Mouse (Mus musculus) gastrocnemius, postnatal 25 days (tissue): ENCODE measurements around the gene Dchs1. TPM values are rescaled to one million over a fixed set of nuclear protein-coding genes. Genes with fewer than 3 reads are reported as not detected.
"Not testable (repeated sequence)": the region's sequence is repeated elsewhere in the genome, so short reads cannot be mapped to it uniquely, and the experiment has no call there.

Experiments used
- DNase-seq: peaks from one replicate; pipeline ENCODE4 v3.0.0; 2022
- total RNA-seq, 2 experiments: library from RNA; stranded (reverse); gene quantifications; 1 replicate in 1 of 2; 2 replicates in 1 of 2; pipeline ENCODE4 v1.2.3; 2021

The Dchs1 gene
- total RNA-seq, 2 experiments from 2014 or later = 4.3 to 5.3 TPM

DNA sequence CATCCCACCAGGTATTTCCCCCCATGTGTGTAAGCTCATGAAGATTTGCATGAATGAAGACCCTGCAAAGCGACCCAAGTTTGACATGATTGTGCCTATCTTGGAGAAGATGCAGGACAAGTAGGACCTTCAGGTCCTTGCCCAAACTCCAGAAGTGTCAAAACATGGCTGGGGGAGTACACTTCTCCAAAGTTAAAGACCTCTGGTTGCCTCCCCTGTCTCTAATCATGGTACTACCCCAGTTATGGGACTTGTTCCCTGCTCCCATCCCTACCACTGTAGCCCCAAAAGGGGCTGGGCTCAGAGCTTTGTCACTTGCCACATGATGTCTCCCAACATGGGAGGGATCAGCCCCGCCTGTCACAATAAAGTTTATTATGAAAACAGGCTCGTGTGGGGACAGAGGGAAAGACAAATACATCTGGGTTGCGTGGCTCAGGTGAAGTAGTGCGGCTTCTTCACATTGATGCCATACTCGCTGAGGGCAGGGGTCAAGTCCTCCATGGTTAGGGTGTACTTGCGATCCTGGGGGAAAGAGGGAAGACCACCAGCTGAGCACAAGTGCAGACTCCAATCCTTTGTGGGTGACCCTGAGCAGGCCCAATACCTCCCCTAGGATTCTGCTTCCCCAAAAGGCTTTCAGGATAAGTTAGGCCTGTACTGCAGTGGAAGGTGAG lies 44.8 kb downstream of the Dchs1 start:
- DNase-seq = not testable (repeated sequence)

DNA sequence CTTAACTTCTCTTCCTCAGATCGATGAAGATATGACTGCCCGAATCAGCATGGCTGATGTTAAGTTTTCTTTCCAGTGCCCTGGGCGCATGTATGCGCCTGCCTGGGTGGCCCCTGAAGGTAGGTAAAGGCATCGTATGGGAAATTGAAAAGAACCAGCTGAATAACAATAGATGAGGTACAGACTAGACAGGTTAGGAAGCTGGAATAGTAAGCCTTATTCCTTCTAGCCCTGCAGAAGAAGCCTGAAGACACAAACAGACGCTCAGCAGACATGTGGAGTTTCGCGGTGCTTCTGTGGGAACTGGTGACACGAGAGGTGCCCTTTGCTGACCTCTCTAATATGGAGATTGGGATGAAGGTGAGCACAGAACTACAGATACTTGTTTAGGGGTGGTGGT lies 45.5 kb downstream of the Dchs1 start:
- DNase-seq = no peak

DNA sequence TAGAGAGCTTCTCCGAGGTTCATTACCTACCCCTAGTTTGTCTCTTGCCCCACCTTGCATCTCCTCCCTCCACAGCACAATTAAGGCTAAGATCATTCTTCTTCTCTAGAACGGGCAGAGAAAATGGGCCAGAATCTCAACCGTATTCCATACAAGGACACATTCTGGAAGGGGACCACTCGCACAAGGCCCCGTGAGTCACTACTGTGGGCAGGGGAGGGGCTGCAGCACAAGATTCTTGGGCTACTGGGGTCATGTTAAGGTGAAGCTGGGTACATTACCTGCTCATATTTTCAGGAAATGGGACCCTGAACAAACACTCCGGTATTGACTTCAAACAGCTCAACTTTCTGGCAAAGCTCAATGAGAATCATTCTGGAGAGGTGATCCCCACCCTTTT lies 46.6 kb downstream of the Dchs1 start:
- DNase-seq = peak; percentile 4

DNA sequence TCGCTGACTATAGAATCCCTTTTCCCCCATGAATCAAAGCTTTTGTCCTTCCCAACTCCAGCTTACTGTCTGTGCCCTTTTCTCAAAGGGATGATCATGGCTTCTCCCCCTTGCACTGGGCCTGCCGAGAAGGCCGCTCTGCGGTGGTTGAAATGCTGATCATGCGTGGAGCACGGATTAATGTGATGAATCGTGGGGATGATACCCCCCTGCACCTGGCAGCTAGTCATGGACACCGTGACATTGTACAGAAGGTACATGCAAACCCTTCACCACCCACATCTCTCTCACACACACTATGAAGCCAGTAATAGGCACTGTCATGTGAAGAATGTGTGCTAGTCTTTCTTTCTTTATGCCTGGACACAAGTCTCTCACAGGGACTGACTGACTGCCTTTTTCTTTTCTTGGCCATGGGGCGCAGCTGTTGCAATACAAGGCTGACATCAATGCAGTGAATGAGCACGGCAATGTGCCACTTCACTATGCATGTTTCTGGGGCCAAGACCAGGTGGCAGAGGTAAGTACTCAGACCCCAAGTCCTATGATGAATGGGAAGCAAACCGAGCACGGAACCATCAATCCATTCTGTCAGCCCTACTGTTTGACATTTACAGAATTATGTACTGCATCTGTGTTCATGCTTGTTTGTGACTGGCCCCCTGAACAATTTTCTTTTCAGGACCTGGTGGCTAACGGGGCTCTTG lies 47.2 kb downstream of the Dchs1 start:
- peak; percentile 3 for DNase-seq

DNA sequence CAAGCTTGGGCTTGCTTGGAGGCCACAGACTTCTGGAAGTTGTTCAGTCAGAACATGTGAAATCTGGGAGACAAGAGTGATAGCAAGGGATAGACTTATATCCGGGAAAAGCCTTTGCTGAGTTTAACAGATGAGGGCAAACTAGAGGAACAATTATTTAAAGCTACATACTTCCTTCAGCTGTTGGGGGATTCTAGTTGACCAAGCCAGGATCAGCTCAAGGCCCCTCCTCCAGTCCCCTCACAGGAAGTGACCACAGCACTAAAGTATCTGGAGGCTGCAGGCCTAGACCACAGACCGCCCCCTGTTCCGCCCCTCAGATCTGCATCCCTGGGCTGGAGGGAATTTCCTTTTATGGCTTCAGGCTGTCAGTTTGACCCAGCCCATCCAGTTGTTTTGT lies 48.5 kb downstream of the Dchs1 start:
- DNase-seq = peak; percentile 68

DNA sequence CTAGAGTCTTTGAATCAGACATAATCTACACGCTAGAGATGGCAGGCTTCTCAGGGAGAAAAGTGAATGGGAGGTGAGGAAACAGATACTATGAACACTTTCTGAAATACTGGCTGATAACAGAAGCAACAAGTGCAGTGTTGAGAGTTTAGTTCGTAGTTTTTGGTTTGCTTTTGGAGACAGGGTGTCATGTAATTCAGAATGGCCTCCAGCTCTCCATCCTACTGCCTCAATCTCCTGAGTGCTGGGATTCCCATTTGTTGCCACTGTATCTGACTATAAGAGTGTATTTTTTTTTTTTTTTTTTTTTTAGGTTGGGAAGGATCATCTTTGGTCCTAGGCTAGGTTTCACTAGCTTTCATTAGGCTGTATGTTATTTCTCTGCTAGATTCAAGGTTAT lies 49.2 kb downstream of the Dchs1 start:
- peak; percentile 0 for DNase-seq

DNA sequence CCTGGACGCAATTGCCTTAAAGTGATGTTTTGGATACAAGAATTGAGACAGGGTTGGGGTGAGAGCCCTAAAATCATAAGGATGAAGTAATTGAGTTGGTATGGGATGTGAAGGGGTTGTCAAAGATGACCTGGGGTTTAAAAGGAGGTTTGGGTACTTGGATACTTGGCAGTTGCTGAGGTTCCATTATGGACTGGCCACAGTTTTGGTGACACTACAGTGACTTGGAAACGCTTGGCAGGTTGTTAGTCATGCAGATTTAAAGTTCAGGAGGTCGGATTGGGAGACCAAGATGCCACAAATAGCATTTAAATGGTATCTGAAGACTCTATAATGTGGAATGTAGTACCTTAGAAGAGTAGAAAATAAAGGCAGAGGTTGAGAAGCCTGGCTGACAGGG lies 49.8 kb downstream of the Dchs1 start:
- peak; percentile 0 for DNase-seq

DNA sequence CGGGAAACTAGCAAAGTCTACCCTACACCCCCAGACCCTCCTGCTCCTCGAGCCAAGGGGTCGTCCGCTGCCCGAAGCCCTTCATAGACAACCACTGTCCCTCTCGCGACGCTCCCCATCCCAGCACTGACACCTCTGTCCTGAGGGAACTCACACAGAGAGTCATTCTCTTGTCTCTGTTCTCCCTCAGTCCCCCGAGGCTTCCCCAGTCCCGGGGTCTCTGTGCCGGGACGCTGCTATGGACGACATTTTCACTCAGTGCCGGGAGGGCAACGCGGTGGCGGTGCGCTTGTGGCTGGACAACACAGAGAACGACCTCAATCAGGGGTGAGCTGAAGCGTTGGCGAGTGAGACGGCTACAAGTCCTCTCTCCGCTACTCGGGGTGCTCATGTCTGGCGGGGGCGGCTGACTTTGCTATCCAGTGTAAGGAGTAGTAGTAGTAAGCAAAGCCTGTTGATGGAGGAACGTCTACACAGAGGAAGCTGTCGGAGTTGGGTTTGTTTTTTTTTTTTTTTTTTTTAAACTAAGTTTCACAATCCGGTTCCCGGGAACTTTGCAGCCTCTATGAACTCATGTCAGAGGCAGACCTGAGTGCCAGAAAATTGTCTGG lies 50.4 kb downstream of the Dchs1 start, which contains the start of gene Rrp8:
TSS of gene Rrp8 (minus strand) at position 475 of the 611 bp plus-strand sequence.
- no peak for DNase-seq

DNA sequence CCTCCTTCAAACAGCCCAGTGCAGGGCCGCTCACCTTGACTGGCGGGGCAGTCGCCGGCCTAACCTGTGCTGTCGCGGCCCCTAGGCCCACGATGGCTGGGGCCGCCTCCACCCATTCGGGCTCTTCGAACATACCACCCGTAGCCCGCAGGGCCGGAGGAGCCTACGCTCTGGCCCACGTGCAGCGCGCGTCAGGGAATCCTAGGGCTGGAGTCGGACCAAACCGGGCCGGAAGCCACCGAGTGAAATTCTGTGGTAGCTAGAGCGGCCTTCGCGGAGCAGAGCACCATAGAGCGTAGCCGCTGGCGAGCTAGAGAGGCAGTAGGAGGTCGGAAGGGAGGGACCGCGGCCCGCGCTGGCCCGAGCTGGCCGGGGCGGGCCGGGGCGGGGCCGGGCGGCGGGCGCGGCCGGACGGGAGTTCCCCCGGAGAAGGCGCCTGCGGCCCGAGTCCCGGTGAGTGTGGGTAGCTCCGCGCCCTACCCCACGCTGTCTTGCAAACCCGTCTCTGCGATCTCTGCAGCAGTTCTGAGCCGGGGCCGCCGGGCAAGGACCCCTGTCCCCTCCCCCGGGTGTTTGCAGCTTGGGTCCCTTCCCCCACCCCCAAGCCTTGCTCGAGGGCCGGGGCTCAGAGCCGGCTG lies 51.1 kb downstream of the Dchs1 start, which contains the start of gene Ilk:
TSS of gene Ilk (plus strand) at position 329 of the 638 bp plus-strand sequence.
- peak; percentile 92 for DNase-seq

DNA sequence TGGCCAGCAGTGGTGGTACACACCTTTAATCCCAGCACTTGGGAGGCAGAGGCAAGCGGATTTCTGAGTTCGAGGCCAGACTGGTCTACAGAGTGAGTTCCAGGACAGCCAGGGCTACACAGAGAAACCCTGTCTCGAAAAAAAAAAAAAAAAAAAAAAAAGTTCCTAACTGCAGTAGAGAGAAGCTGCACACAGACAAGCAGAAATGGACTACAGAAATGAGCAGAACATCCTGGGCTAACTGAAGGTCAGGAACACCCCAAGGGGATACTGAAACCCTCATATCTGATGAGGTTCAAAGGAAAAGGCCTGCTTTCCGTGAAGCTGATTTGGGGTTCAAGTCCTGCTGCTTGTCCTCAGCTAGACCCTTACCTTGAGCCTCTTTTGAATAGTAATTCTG lies 52.0 kb downstream of the Dchs1 start:
- not testable (repeated sequence) for DNase-seq

DNA sequence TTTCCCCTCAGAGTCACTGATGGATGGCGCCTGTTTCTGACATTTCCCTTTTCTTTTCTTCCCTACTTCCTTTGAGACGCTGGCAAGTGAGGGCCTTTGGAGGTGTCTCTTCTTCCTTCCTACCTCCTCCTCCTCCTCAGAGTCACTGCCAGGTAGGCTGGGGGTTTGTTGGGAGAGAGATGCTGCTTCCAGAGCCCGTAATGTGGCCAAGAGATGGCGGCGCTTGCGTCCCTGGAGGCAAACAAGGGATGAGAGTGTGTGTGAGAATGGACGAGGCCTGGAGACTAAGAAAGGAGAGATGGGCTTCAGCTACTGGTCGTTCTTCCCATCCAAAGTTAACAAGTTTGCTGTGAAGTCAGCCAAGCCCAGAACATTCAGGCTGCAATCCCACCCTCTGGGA lies 52.6 kb downstream of the Dchs1 start:
- DNase-seq = no peak

DNA sequence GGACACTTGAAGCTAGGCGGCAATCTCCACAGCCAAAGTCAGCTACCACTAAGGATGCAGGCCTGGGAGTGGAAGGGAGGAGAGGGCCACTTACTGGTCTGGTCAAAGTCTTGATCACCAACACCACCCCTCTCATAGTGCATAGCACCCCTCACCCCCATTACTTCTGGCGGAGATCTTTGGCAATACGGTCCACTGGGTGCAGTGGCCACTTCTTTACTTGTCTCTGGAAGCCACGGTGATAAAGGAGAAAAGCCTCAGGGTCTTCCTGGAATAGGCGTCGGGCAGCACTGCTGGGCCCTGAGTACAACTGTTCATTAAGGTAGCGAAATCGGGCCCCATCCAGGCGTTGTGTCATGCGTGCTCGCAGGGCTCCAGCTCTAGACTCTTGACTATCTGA lies 53.6 kb downstream of the Dchs1 start:
- DNase-seq = peak; percentile 3

DNA sequence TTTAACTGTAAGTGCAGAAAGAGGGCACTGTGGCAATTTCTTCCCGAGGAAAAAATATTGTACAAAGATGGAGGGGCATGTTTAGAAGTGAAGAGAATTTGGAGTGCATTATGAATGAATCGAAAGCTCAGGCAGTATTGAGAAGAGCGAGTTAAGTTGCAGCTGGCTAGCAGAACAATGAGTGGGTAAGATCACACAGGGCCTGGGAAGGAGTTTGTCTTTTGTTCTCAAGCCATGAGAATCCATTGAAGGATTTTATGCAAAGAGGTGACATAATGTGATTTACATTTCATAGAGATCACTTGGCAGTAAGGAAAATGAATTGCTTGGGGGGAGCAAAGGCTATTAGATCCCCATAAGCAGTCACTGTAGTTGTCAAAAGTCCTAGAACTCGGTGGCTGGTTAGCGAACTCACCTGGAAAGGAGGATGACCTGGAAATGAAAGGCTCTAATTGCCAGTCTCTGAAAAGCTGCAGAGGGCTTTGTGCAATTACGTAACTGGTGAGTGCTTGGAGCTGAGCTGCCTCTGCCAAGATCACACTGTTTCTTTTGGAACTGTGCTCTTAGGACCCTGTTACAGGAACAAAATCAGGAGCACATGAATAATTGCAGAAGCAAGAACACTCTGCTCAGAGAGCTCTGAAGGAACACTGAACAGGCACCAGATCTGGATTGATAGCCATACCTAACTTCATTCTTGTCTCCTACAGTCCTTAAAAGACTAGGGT lies 58.6 kb downstream of the Dchs1 start:
- no peak for DNase-seq

DNA sequence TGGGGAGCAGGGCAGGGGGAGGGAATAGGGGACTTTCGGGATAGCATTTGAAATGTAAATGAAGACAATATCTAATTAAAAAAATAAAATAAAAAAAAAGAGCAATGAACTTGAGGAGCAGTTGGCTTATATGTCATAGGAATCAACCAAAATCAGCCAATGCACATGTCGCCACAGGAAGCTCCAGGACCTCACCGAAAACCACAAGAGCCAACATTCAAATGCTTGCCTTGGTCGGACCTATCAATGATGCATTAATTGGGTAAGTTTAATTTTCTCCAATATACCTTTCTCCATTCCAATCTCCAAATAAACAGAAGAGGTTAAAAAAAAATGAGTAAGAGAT lies 60.5 kb downstream of the Dchs1 start:
- no peak for DNase-seq

DNA sequence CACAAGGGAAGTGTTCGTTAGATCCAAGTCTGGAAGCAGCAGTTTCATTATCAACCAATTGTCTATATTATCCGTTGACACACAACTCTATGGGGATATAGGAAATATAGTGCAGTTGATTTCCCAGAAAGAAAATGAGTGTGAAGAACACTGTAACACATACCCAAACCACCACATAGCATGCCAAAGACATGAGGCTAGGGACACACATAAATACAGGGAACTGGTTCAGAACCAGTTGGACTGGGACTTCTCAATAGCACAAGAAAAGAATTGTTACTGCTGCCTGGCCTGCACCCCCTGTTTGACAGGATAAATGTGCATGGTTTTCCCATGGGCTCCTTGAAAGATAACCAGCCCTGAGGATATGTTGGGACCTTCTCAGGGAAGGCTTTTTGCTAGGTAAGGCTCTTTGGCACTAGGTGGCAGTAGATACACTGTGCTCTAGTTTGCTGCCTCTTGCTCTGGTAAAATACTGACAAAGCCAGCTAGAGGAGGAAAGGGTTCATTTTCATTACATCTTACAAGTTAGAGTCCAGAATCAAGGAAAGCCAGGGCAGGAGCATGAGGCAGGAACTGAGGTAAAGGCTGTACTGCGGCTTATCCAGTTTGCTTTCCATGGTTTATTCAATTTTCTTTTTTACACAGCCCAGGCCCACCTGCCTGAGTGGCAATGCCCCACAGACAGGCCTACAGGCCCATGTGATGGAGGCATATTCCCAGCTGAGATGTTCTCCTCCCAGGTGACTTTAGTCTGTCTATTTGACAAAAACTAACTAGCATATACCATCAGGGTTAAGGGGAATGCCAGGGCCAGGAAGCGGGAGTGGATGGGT lies 61.1 kb downstream of the Dchs1 start:
- no peak for DNase-seq

DNA sequence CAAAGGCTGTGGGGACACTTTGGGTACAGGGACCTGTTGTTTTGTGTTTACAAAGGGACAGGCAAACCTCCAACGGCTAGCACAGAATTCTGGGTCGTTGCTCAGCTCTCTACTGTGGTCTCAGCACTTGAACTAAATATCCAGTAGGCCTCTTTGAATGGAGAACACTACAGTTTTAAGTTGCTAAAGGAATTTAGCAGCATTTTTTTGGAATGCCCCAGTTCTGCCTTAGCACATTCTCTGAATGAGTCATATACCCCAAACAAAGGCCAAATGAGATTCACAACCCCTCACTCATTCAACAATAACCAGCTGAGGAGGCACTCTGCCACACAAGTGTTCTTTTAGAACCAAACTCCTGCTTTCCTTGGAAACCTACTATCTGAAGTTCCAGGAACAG lies 65.5 kb downstream of the Dchs1 start:
- DNase-seq = no peak

DNA sequence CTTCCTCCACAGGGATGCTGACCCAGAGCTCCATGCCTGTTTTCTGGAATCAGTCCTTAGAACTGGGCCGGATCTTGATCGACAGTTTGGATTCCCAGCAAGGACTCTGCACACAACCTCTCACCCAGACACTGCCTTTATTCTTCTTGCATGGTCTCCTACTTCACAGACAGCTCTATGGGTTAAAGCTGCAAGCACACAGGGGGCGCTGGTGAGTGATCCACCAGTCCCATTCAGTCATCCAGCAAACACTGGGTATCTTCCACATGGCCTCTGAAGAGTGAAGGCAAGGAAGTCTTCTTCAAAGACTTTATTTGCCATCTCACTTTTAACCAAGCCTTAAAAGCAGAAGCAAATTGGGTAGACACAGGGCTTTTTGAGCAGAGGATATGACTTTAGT lies 72.1 kb downstream of the Dchs1 start:
- DNase-seq = no peak

DNA sequence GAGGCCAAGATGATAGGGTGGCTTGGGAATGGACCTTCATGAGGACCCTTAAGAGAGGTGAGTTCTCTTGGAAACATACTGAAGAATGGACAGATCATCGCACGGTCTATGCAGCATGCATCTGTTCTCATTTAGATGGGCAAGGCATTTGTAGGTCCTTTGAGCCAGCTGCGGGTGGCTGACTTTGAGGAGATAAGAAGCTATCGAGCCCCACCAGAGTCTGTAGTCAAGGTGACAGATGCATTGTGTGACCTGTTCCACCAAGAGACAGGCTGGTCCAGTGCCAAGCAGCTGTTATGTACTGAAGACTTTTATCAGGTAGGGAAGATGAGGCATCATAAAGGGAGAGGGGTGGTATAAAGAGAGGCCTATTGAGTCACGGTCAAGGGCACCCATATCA lies 78.7 kb downstream of the Dchs1 start:
- no peak for DNase-seq

DNA sequence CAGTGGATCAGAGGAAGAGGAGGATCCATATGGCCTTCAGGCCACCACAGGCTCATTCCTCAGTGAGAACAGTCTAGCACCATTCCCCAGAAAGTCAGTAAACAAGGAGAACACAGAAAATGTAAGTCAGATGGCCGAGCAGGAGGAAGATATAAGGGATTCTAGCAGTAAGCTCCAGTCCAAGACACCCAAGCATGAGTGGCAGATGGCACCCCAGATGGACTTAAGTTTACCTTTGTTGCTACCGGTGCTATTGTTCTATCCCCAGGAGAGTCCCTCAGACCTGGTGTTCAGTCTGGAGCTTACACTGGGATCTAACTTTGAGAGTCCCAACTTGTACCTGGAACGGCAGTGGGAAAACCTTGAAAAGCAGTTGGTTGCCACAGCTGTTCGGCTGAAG lies 83.6 kb downstream of the Dchs1 start:
- no peak for DNase-seq

DNA sequence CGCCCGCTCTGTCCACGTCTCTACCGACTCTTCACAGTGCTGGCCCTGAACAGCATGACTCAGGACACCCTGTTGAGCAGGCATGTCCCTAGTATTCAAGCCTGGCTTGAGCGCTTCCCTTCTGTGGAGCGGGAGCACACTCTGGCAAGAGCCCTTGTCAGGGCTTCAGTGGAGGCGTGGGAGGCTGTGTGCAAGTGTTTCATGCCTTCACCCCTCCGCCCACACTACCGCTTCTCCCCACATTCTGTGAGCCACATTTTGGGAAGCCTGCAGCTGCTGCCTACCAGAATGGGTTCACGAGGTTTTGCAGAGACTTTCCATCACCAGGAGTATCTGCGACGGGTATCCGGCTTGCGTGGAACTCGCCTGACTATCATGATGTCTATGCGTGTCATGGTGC lies 84.3 kb downstream of the Dchs1 start:
- no peak for DNase-seq
